Mouse (Mus musculus): Measurements from ENCODE around the gene Vegfa. TPM values are rescaled to one million over a fixed set of nuclear protein-coding genes. Genes with fewer than 3 reads are reported as not detected.

The Vegfa gene
- polyA plus RNA-seq, 1 experiment from 2014 or later: 5.2 TPM

GRCm38 (mm10) chr17:46030731-46031620, 1.2 kb downstream of the Vegfa start:
- Histone ChIP-seq H3K9me3 (no peaks in the 10 kb centered on the region), H3K9ac (peak overlapping the region; percentile 98), H3K4me1 (peaks cover 49% of the 10 kb centered on the region), H3K27ac (peak overlapping the region; percentile 98), H3K36me3 (peaks cover 4% of the 10 kb centered on the region), H3K4me2 (replicated peaks) (peak overlapping the region; percentile 79), H3K27me3 (no peaks in the 10 kb centered on the region), H3K4me3 (peak overlapping the region; percentile 88)
- ATAC-seq (ENCODE audit: insufficient number of reproducible peaks, insufficient read depth, low FRiP score, low TSS enrichment): peak; percentile 17; the same call in 1 of the 2 replicates
- WGBS: under 1% methylated on average over 80 of the region's 92 CpGs

GRCm38 (mm10) chr17:46030323-46030730, 1.8 kb downstream of the Vegfa start:
- Histone ChIP-seq H3K9me3 (no peaks in the 10 kb centered on the region), H3K27me3 (no peaks in the 10 kb centered on the region), H3K9ac (peak overlapping the region; percentile 98), H3K27ac (peak overlapping the region; percentile 98), H3K4me3 (peak overlapping the region; percentile 88), H3K4me1 (peaks cover 52% of the 10 kb centered on the region), H3K4me2 (replicated peaks) (peak overlapping the region; percentile 79), H3K36me3 (peaks cover 9% of the 10 kb centered on the region)
- 1% methylated on average over 42 of the region's 43 CpGs for WGBS
- ATAC-seq (ENCODE audit: insufficient number of reproducible peaks, insufficient read depth, low FRiP score, low TSS enrichment): no peak

- peaks cover 52% of the 10 kb centered on the region for H3K4me1 ChIP-seq
- peak overlapping the region; percentile 98 for H3K9ac ChIP-seq
Observed at GRCm38 (mm10) chr17:46029554-46030207, 2.5 kb downstream of the Vegfa start.

GRCm38 (mm10) chr17:46029052-46029553, 3.1 kb downstream of the Vegfa start:
- H3K4me2 ChIP-seq (replicated peaks): peak overlapping the region; percentile 79
- peak overlapping the region; percentile 87 for H3K27ac ChIP-seq
- no peaks in the 10 kb centered on the region for H3K9me3 ChIP-seq
- WGBS: 48% methylated on average over 2 of the region's 2 CpGs
- no peak for ATAC-seq (ENCODE audit: insufficient number of reproducible peaks, insufficient read depth, low FRiP score, low TSS enrichment)
- peak overlapping the region; percentile 88 for H3K4me3 ChIP-seq
- peaks cover 21% of the 10 kb centered on the region for H3K36me3 ChIP-seq
- H3K27me3 ChIP-seq: no peaks in the 10 kb centered on the region
- H3K4me1 ChIP-seq: peaks cover 51% of the 10 kb centered on the region
- peak overlapping the region; percentile 98 for H3K9ac ChIP-seq

More at GRCm38 (mm10) chr17:46029554-46030207, 2.5 kb downstream of the Vegfa start:
- Histone ChIP-seq H3K27me3 (no peaks in the 10 kb centered on the region), H3K27ac (peak overlapping the region; percentile 87), H3K9me3 (no peaks in the 10 kb centered on the region), H3K4me2 (replicated peaks) (peak overlapping the region; percentile 79), H3K36me3 (peaks cover 15% of the 10 kb centered on the region), H3K4me3 (peak overlapping the region; percentile 88)
- WGBS: 18% methylated on average over 7 of the region's 7 CpGs
- no peak for ATAC-seq (ENCODE audit: insufficient number of reproducible peaks, insufficient read depth, low FRiP score, low TSS enrichment)

- Histone ChIP-seq H3K4me3 (peak overlapping the region; percentile 88), H3K9me3 (no peaks in the 10 kb centered on the region), H3K27ac (peak overlapping the region; percentile 87), H3K36me3 (peaks cover 27% of the 10 kb centered on the region), H3K4me2 (replicated peaks) (peak overlapping the region; percentile 79), H3K9ac (peak overlapping the region; percentile 98), H3K27me3 (no peaks in the 10 kb centered on the region), H3K4me1 (peaks cover 44% of the 10 kb centered on the region)
- WGBS: 13% methylated on average over 15 of the region's 15 CpGs
- ATAC-seq (ENCODE audit: insufficient number of reproducible peaks, insufficient read depth, low FRiP score, low TSS enrichment): no peak
Observed at GRCm38 (mm10) chr17:46028210-46029051, 3.7 kb downstream of the Vegfa start.

GRCm38 (mm10) chr17:46027066-46027917, 4.9 kb downstream of the Vegfa start:
- Histone ChIP-seq H3K27ac (peak overlapping the region; percentile 87), H3K36me3 (peaks cover 39% of the 10 kb centered on the region), H3K4me3 (peak overlapping the region; percentile 88), H3K4me2 (replicated peaks) (peak overlapping the region; percentile 79), H3K27me3 (no peaks in the 10 kb centered on the region), H3K9ac (peak overlapping the region; percentile 46; the same call in 1 of the 2 replicates), H3K9me3 (no peaks in the 10 kb centered on the region), H3K4me1 (peaks cover 38% of the 10 kb centered on the region)
- 10% methylated on average over 16 of the region's 16 CpGs for WGBS
- ATAC-seq (ENCODE audit: insufficient number of reproducible peaks, insufficient read depth, low FRiP score, low TSS enrichment): peak; percentile 24; the same call in 1 of the 2 replicates

- H3K36me3 ChIP-seq: peaks cover 51% of the 10 kb centered on the region
- no peak overlapping the region for H3K27ac ChIP-seq
- H3K27me3 ChIP-seq: no peaks in the 10 kb centered on the region
- no peak overlapping the region; the same call in 1 of the 2 replicates for H3K9ac ChIP-seq
- H3K9me3 ChIP-seq: no peaks in the 10 kb centered on the region
- H3K4me3 ChIP-seq: no peak overlapping the region
- 86% methylated on average over 11 of the region's 11 CpGs for WGBS
- peaks cover 38% of the 10 kb centered on the region for H3K4me1 ChIP-seq
- no peak overlapping the region for H3K4me2 ChIP-seq (replicated peaks)
- no peak for ATAC-seq (ENCODE audit: insufficient number of reproducible peaks, insufficient read depth, low FRiP score, low TSS enrichment)
Observed at GRCm38 (mm10) chr17:46025927-46026668, 6.1 kb downstream of the Vegfa start.

- H3K4me3 ChIP-seq: no peak overlapping the region
- no peak overlapping the region for H3K27ac ChIP-seq
- H3K4me1 ChIP-seq: peaks cover 38% of the 10 kb centered on the region
- H3K36me3 ChIP-seq: peaks cover 60% of the 10 kb centered on the region
- no peaks in the 10 kb centered on the region for H3K27me3 ChIP-seq
- 94% methylated on average over 15 of the region's 15 CpGs for WGBS
- H3K9me3 ChIP-seq: no peaks in the 10 kb centered on the region
- H3K9ac ChIP-seq: no peak overlapping the region
- no peak overlapping the region for H3K4me2 ChIP-seq (replicated peaks)
- ATAC-seq (ENCODE audit: insufficient number of reproducible peaks, insufficient read depth, low FRiP score, low TSS enrichment): no peak
Observed at GRCm38 (mm10) chr17:46025207-46025606, 7.0 kb downstream of the Vegfa start.

- Histone ChIP-seq H3K36me3 (peaks cover 70% of the 10 kb centered on the region), H3K4me3 (no peak overlapping the region), H3K9ac (no peak overlapping the region), H3K4me2 (replicated peaks) (no peak overlapping the region), H3K9me3 (no peaks in the 10 kb centered on the region), H3K4me1 (peaks cover 32% of the 10 kb centered on the region), H3K27ac (no peak overlapping the region), H3K27me3 (no peaks in the 10 kb centered on the region)
- ATAC-seq (ENCODE audit: insufficient number of reproducible peaks, insufficient read depth, low FRiP score, low TSS enrichment): no peak
- 95% methylated on average over 5 of the region's 5 CpGs for WGBS
Observed at GRCm38 (mm10) chr17:46024192-46024591, 8.0 kb downstream of the Vegfa start.

- ATAC-seq (ENCODE audit: insufficient number of reproducible peaks, insufficient read depth, low FRiP score, low TSS enrichment): no peak
Observed at GRCm38 (mm10) chr17:46023572-46023971, 8.6 kb downstream of the Vegfa start.

More at GRCm38 (mm10) chr17:46023572-46023971, 8.6 kb downstream of the Vegfa start:
- Histone ChIP-seq H3K4me2 (replicated peaks) (no peak overlapping the region), H3K4me3 (no peak overlapping the region), H3K9me3 (no peaks in the 10 kb centered on the region), H3K9ac (no peak overlapping the region), H3K27ac (no peak overlapping the region), H3K4me1 (peaks cover 26% of the 10 kb centered on the region), H3K36me3 (peaks cover 76% of the 10 kb centered on the region), H3K27me3 (no peaks in the 10 kb centered on the region)
- WGBS: 97% methylated on average over 8 of the region's 8 CpGs
